Mouse (Mus musculus) kidney, embryonic 16.5 days (tissue): ENCODE measurements at regions not wholly inside any gene's neighbourhood (a gene's known extent, or its start where the extent isn't known, plus 50 kb on each side); places are given as distances from the start of the nearest gene placed in this dataset.
A peak's percentile ranks its signal among the peaks of the same experiment; 100 is the strongest.

Experiments used
- ATAC-seq: fragments of 200-750 bp; cut with Nextera tagmentation; 2 replicates; pipeline ENCODE4 v1.8.0; 2017; ENCODE audit warnings: moderate TSS enrichment; ENCODE audit not compliant: low FRiP score, low TSS enrichment
- H3K27ac ChIP-seq: fragments of 300-500 bp; sonication (generic); 2 replicates; pipeline ENCODE4 v1.5.1; 2014; ENCODE audit warnings: low read length
- H3K27me3 ChIP-seq: fragments of 300-500 bp; sonication (generic); 2 replicates; pipeline ENCODE4 v1.6.1; 2014; ENCODE audit warnings: low read length, control low read depth, mixed read lengths; ENCODE audit not compliant: insufficient read depth
- H3K36me3 ChIP-seq: fragments of 300-500 bp; sonication (generic); 2 replicates; pipeline ENCODE4 v1.6.1; 2014; ENCODE audit warnings: low read length, control low read depth, mixed read lengths; ENCODE audit not compliant: insufficient read depth
- H3K4me1 ChIP-seq: fragments of 300-500 bp; sonication (generic); 2 replicates; pipeline ENCODE4 v1.6.1; 2014; ENCODE audit warnings: low read length, control low read depth, mixed read lengths; ENCODE audit not compliant: insufficient read depth
- H3K4me2 ChIP-seq: fragments of 300-500 bp; sonication (generic); replicated peaks from 2 replicates; pipeline ENCODE4 v1.6.1; 2014; ENCODE audit warnings: low read depth, low read length
- H3K4me3 ChIP-seq: fragments of 300-500 bp; sonication (generic); 2 replicates; pipeline ENCODE4 v1.5.1; 2014; ENCODE audit warnings: mild to moderate bottlenecking, low read length
- H3K9ac ChIP-seq: fragments of 300-500 bp; sonication (generic); replicated peaks from 2 replicates; pipeline ENCODE4 v1.6.1; 2014; ENCODE audit warnings: low read length
- H3K9me3 ChIP-seq: fragments of 300-500 bp; sonication (generic); 2 replicates; pipeline ENCODE4 v1.6.1; 2016; ENCODE audit warnings: low read length, control low read depth
- whole genome bisulfite sequencing: fragments of 180-500 bp; shearing (Covaris S2); extraction: QIAGEN DNeasy Blood & Tissue Kit; methylation state at CpG from one replicate; pipeline ENCODE4 v1.1.7; 2014; 5-methylcytosine and 5-hydroxymethylcytosine counted together

GRCm38 (mm10) chr9:32928289-32929000, 292.4 kb downstream of the Ets1 start:
- no peaks in the 10 kb centered on the region for H3K27me3 ChIP-seq
- no peak overlapping the region for H3K4me2 ChIP-seq
- no peak overlapping the region for H3K9ac ChIP-seq
- ATAC-seq = no peak
- no peak overlapping the region for H3K27ac ChIP-seq
- no peaks in the 10 kb centered on the region for H3K36me3 ChIP-seq
- no peaks in the 10 kb centered on the region for H3K4me1 ChIP-seq
- no peak overlapping the region for H3K4me3 ChIP-seq
- WGBS = 93% methylated on average over 8 of the region's 8 CpGs
- H3K9me3 ChIP-seq = no peaks in the 10 kb centered on the region

DNA sequence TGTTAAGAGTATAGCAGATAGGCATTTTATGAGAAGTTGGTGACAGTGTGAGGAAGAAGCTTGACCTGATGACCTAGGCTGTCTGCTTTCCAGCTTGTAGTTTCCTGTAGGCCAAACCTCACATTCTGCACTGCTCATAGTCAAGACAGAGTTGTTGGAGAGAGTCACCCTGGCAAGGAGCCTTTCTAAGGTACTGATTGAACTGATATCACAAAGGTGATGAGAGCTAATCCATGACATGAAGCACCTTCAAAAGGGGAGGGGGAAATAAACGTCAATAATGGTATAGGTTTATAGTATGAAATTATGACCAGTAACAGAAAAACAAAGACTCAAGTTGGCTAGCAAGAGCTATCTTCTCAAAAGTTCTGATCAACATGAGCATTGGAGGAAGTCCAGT, 293.3 kb downstream of the Ets1 start:
- no peak for ATAC-seq
- WGBS = 86% methylated on average over 1 of the region's 1 CpGs

GRCm38 (mm10) chr9:32929826-32930225, 293.8 kb downstream of the Ets1 start:
- no peak for ATAC-seq
- 84% methylated on average over 3 of the region's 3 CpGs for WGBS
- Histone ChIP-seq H3K4me2 (no peak overlapping the region), H3K27me3 (no peaks in the 10 kb centered on the region), H3K27ac (no peak overlapping the region), H3K4me1 (no peaks in the 10 kb centered on the region), H3K4me3 (no peak overlapping the region), H3K36me3 (no peaks in the 10 kb centered on the region), H3K9ac (no peak overlapping the region), H3K9me3 (no peaks in the 10 kb centered on the region)

More for the DNA sequence above, 293.3 kb downstream of the Ets1 start:
- no peak overlapping the region for H3K27ac ChIP-seq
- no peaks in the 10 kb centered on the region for H3K9me3 ChIP-seq
- no peak overlapping the region for H3K9ac ChIP-seq
- no peaks in the 10 kb centered on the region for H3K36me3 ChIP-seq
- no peak overlapping the region for H3K4me2 ChIP-seq
- H3K4me1 ChIP-seq = no peaks in the 10 kb centered on the region
- no peaks in the 10 kb centered on the region for H3K27me3 ChIP-seq
- H3K4me3 ChIP-seq = no peak overlapping the region

- H3K27me3 ChIP-seq = no peaks in the 10 kb centered on the region
- whole genome bisulfite sequencing = 89% methylated on average over 10 of the region's 10 CpGs
- no peak overlapping the region for H3K4me2 ChIP-seq
- H3K4me1 ChIP-seq = peaks cover 5% of the 10 kb centered on the region
- no peak overlapping the region for H3K4me3 ChIP-seq
- no peak; the same call in 1 of the 2 replicates for ATAC-seq
- no peaks in the 10 kb centered on the region for H3K36me3 ChIP-seq
- no peaks in the 10 kb centered on the region for H3K9me3 ChIP-seq
- H3K27ac ChIP-seq = no peak overlapping the region
- no peak overlapping the region for H3K9ac ChIP-seq
Observed at GRCm38 (mm10) chr9:32931266-32932005, 295.4 kb downstream of the Ets1 start.

DNA sequence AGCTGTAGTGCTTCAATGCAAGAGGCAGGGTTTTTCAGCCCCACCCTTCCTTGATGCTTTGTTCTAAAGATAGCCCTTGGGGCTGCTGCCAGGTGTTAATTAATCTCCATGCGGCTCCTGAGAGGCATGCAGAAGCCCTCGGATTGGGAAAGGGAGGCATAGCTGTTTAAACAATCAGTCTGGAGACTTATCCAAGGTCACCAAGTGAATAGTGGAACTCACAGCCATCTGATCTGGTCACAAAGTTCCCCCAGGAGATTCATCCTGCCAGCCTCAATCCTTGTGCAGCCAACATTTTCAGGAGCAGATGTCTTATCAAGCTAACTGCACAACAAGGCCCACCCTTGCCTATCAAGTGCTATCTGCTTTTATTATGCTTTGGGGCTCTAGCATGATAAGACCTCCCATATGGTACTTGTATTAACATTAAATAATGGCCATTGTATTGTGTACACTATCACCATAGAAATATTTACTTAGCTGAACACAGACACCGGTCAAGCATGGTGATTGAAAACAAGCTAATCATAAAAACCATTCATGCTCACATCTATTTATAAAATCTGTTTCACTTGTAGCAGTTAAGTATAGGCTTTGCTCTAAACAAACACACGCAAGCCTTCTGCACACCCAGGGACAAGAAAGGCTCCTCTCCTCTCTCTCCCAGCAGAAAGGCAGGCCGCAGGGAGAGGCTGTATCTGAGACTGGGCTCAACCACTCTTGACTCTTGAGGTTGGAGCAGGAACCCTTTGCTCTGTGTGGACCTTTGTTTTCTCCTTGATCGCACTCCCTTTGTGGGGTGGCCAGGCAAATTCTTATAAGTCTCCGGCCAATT, 297.4 kb downstream of the Ets1 start:
- H3K9me3 ChIP-seq = no peaks in the 10 kb centered on the region
- 61% methylated on average over 7 of the region's 7 CpGs for WGBS
- H3K27me3 ChIP-seq = no peaks in the 10 kb centered on the region
- H3K9ac ChIP-seq = no peak overlapping the region
- no peak overlapping the region for H3K4me2 ChIP-seq
- peaks cover 8% of the 10 kb centered on the region for H3K4me1 ChIP-seq
- no peaks in the 10 kb centered on the region for H3K36me3 ChIP-seq
- H3K27ac ChIP-seq = no peak overlapping the region
- no peak for ATAC-seq
- H3K4me3 ChIP-seq = no peak overlapping the region

DNA sequence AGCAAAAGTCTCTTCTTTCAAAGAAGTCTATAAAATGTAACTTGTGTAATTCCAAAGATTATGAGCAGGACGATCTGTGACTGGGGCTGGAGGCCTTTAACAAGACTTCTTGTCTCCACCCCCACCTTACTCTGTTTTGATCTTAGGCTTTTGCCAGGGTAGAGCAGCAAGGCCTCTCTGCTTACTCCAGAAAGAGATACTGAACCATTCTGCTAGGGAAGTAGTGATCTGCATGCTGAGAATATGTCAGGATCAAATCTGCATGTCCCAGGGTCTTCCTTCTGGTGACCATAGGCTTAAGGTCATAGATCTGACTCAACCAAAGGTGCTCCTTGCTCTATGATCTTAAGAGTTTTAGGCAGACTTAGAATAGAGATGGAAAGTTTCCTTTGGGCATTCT, 298.4 kb downstream of the Ets1 start:
- H3K4me2 ChIP-seq = no peak overlapping the region
- 38% methylated on average over 1 of the region's 1 CpGs for WGBS
- H3K4me1 ChIP-seq = peaks cover 8% of the 10 kb centered on the region
- no peak overlapping the region for H3K9ac ChIP-seq
- H3K9me3 ChIP-seq = no peaks in the 10 kb centered on the region
- H3K27me3 ChIP-seq = no peaks in the 10 kb centered on the region
- no peak overlapping the region for H3K4me3 ChIP-seq
- H3K36me3 ChIP-seq = no peaks in the 10 kb centered on the region
- H3K27ac ChIP-seq = no peak overlapping the region
- no peak for ATAC-seq

GRCm38 (mm10) chr9:32936462-32936861, 300.4 kb downstream of the Ets1 start:
- Histone ChIP-seq H3K4me1 (peaks cover 12% of the 10 kb centered on the region), H3K27ac (no peak overlapping the region), H3K4me2 (no peak overlapping the region), H3K9me3 (no peaks in the 10 kb centered on the region), H3K36me3 (no peaks in the 10 kb centered on the region), H3K27me3 (no peaks in the 10 kb centered on the region), H3K9ac (no peak overlapping the region), H3K4me3 (no peak overlapping the region)
- ATAC-seq = peak; percentile 28; the same call in 1 of the 2 replicates
- WGBS = 20% methylated on average over 9 of the region's 9 CpGs

- H3K4me3 ChIP-seq = no peak overlapping the region
- peaks cover 12% of the 10 kb centered on the region for H3K4me1 ChIP-seq
- no peaks in the 10 kb centered on the region for H3K36me3 ChIP-seq
- no peak overlapping the region for H3K9ac ChIP-seq
- H3K4me2 ChIP-seq = no peak overlapping the region
- ATAC-seq = no peak
- no peak overlapping the region for H3K27ac ChIP-seq
- no peaks in the 10 kb centered on the region for H3K27me3 ChIP-seq
- WGBS = 78% methylated on average over 7 of the region's 7 CpGs
- no peaks in the 10 kb centered on the region for H3K9me3 ChIP-seq
Observed at GRCm38 (mm10) chr9:32937391-32937790, 301.4 kb downstream of the Ets1 start.

GRCm38 (mm10) chr9:32938857-32939256, 302.8 kb downstream of the Ets1 start:
- H3K36me3 ChIP-seq = no peaks in the 10 kb centered on the region
- no peaks in the 10 kb centered on the region for H3K9me3 ChIP-seq
- H3K9ac ChIP-seq = no peak overlapping the region
- ATAC-seq = no peak
- no peak overlapping the region for H3K4me2 ChIP-seq
- 89% methylated on average over 6 of the region's 6 CpGs for WGBS
- H3K4me3 ChIP-seq = no peak overlapping the region
- peaks cover 12% of the 10 kb centered on the region for H3K4me1 ChIP-seq
- H3K27me3 ChIP-seq = no peaks in the 10 kb centered on the region
- H3K27ac ChIP-seq = no peak overlapping the region
